Mouse (Mus musculus) E14TG2a.4 (cell line): ENCODE results near the gene Fli1.

ENCODE experiments used
- H3K27me3 ChIP-seq: 2 replicates; pipeline ENCODE4 v1.6.1; 2014; ENCODE audit warnings: low read length, control low read depth; ENCODE audit not compliant: insufficient read depth
- H3K36me3 ChIP-seq: 2 replicates; pipeline ENCODE4 v1.6.1; 2014; ENCODE audit warnings: low read length, control low read depth; ENCODE audit not compliant: insufficient read depth
- H3K4me1 ChIP-seq: replicated peaks from 2 replicates; pipeline ENCODE4 v1.6.1; 2014; ENCODE audit warnings: low read depth, low read length, control low read depth
- H3K4me3 ChIP-seq: replicated peaks from 2 replicates; pipeline ENCODE4 v1.5.1; 2014; ENCODE audit warnings: mild to moderate bottlenecking, low read length
- H3K9me3 ChIP-seq: 2 replicates; pipeline ENCODE4 v1.6.1; 2014; ENCODE audit warnings: low read length, control low read depth
- CTCF ChIP-seq: conservative IDR thresholded peaks from 2 replicates; pipeline ENCODE4 v1.5.1; 2014; ENCODE audit warnings: low read length
- NANOG ChIP-seq: IDR thresholded peaks from 2 replicates; pipeline ENCODE4 v1.6.1; 2014; ENCODE audit warnings: borderline replicate concordance, low read length, mixed read lengths
- POU5F1 ChIP-seq: IDR thresholded peaks from 2 replicates; pipeline ENCODE4 v1.6.1; 2014; ENCODE audit warnings: low read length, borderline replicate concordance

Gene Fli1

DNA sequence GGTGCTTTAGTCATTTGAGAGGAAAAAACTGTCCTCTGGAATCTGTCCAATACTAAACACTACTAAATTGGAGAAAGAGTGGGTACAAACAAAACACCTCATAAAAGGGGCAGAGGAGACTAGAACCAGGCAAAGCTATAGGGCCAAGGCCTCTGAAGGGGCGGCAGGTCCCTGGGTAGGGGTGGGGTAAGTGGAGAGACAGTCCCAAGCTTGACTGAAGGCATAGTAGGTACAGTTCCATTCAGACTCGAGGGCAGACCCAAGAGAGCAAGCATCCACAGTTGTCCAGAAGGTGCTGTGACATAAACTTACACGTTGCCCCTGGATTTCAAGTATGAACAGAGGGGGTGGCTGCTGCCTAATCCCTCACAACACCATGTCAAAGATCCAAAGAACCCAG, 99.5 kb downstream of the Fli1 start:
- H3K4me3 ChIP-seq, result no peak overlapping the region
- TF ChIP-seq NANOG, result no peak
- H3K9me3 ChIP-seq, result peaks cover 6% of the 10 kb centered on the region; the same call in 1 of the 2 replicates

DNA sequence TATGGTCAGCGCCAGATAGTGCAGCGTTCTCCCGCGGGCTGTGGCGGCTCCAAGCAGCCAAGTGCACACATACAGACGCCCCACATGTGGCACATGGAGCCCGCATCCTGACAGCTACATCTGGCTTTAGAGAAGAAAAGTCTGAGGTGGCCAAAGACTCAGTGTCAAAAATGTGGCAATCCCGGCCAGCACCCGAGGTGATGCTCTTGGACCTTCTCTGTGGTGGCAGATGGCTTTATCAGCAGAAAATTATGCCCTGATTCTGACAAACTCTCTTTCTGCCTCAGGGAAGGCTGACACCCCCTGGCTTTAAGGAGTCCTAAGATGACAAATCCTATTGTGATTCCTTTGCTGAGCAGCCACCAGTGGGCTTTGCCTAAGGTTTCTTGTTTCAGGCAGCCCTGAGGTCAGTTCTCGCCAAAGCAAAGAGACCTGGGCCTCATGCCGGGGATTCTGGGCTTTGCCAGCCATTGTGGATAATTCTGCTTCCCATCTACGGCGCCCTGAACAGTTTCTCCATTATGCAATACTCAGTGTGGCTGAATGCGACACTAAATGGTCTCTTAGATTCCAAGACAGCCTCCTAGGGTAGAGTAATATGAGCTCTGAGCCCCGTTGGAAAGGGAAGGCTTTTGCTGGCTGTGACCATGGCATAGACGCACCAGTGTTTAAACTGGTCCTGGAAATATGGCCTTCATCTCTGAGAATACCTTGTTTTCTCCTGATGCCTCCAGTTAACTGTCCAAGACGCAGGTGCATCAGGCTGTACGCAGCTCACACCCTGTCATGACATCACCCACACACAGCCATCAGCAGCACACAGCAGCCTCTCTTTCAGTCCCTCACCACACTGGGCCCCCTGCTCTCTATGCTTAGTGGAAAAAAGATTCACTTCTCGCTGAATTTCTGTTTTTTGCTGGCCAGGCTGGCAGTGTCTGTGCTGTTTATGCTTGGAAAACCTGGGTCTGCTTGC, 108.1 kb downstream of the Fli1 start:
- no peaks in the 10 kb centered on the region for H3K9me3 ChIP-seq

More for the DNA sequence above, 99.5 kb downstream of the Fli1 start:
- H3K27me3 ChIP-seq, result peaks cover 9% of the 10 kb centered on the region; the same call in 1 of the 2 replicates
- peaks cover 16% of the 10 kb centered on the region for H3K4me1 ChIP-seq
- H3K36me3 ChIP-seq, result no peaks in the 10 kb centered on the region

DNA sequence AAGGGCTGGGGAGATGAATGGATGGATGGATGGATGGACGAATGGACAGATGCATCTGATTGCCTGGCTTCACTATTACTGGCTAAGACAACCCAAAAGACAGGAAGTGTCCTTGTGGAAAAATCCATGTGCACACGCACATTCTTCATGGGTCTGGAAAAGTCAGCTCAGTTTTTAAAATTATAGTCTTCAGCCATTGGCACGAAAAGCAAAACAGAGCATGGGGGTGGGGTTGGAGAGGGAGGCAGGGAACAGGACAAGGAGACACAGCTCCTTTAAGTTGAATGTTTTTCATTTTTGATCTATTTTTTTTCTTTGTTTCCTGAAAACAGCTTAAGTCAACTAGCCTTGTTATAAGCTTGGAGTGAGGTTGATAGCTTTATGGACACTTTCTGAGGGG, 111.6 kb downstream of the Fli1 start:
- Histone ChIP-seq H3K36me3 (no peaks in the 10 kb centered on the region), H3K4me1 (no peaks in the 10 kb centered on the region; the same call in 1 of the 2 replicates), H3K9me3 (no peaks in the 10 kb centered on the region), H3K27me3 (peaks cover 11% of the 10 kb centered on the region), H3K4me3 (no peak overlapping the region)
- no peak for TF ChIP-seq NANOG
- TF ChIP-seq CTCF, result no peak
- no peak for TF ChIP-seq POU5F1

More for the DNA sequence above, 108.1 kb downstream of the Fli1 start:
- Histone ChIP-seq H3K36me3 (no peaks in the 10 kb centered on the region), H3K4me1 (no peaks in the 10 kb centered on the region; the same call in 1 of the 2 replicates), H3K27me3 (peaks cover 17% of the 10 kb centered on the region), H3K4me3 (no peak overlapping the region)
- TF ChIP-seq NANOG, result no peak
- TF ChIP-seq CTCF, result no peak
- TF ChIP-seq POU5F1, result no peak

DNA sequence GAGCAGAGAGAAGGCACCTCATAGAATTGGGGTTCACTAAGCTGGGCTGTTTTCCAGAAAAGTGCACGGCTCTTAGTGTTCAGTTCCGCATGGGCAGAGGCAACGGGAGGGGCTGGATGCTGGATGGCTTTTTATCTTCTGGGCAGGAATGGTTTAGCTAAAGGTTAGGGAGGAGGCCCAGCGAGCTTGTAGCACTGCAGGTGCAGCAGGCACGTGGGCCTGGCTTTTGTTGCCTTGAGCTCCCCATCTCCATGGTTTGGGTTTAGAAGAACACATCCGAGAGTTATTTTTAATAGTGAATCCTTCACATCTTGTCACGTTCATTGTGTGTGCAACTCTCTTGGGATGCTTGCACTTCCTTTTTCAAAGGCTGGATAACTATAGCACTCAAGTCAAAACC, 117.3 kb downstream of the Fli1 start:
- H3K36me3 ChIP-seq, result no peaks in the 10 kb centered on the region
- no peak overlapping the region for H3K4me3 ChIP-seq
- no peaks in the 10 kb centered on the region for H3K27me3 ChIP-seq
- TF ChIP-seq POU5F1, result no peak
- no peak for TF ChIP-seq NANOG
- no peak for TF ChIP-seq CTCF
- H3K9me3 ChIP-seq, result no peaks in the 10 kb centered on the region
- H3K4me1 ChIP-seq, result no peaks in the 10 kb centered on the region; the same call in 1 of the 2 replicates

DNA sequence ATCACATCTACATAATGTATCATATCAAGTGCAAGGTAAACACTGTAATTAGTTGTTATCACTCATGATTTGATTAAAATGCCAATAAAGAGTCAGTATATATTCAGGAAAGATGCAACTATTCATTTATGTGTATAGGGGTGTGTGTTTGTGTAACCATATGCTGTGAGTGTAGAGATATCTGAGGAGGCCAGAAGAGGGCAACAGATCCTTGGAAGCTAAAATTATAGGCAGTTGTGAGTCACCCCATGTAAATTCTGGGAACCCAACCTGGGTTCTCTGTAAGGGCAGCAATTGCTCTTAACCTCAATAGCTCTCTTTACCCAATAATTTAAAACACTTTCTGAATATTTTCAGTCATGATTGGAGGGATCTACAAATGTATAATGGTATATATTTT, 122.0 kb downstream of the Fli1 start:
- Histone ChIP-seq H3K4me3 (no peak overlapping the region), H3K9me3 (no peaks in the 10 kb centered on the region; the same call in 1 of the 2 replicates), H3K36me3 (no peaks in the 10 kb centered on the region), H3K27me3 (no peaks in the 10 kb centered on the region), H3K4me1 (peaks cover 10% of the 10 kb centered on the region)
- TF ChIP-seq CTCF (no peak), NANOG (no peak)

DNA sequence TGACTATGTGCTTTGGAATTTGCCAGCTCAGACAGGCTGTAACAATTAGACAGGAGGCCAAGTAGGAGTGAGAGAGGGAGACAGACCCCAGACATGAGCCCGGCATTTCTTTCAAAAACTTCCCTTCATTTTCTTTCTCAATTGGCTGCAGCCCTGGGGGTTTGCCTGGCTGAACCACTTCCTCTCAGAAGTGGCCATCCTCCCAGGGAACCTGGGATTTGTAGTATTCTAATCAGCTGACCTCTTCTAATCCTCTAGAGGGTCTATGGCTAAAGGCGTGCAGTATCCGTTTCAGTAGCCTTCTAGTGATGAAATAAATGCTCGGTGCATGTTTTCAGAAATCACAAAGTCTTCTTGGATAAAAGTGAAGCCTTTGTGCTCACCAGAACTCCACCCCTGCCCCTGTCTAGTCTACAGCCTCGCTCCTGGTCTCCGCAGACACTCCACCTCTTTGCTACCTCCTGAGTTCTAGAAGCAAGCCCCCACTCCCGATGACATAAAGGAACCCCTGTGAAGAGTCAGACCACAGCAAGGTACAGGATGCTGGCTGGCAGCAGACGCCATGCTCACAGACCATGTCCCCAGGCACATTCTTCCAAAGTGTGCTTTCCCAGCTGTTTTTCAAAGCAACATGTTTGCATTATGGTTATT, 125.1 kb downstream of the Fli1 start:
- H3K4me3 ChIP-seq, result no peak overlapping the region
- TF ChIP-seq NANOG (no peak), CTCF (no peak), POU5F1 (no peak)
- 0 out of 2 replicates have a peak, but pooled peaks cover under 1% of the 10 kb centered on the region for H3K27me3 ChIP-seq
- H3K4me1 ChIP-seq, result peaks cover 36% of the 10 kb centered on the region
- H3K36me3 ChIP-seq, result no peaks in the 10 kb centered on the region
- no peaks in the 10 kb centered on the region; the same call in 1 of the 2 replicates for H3K9me3 ChIP-seq

DNA sequence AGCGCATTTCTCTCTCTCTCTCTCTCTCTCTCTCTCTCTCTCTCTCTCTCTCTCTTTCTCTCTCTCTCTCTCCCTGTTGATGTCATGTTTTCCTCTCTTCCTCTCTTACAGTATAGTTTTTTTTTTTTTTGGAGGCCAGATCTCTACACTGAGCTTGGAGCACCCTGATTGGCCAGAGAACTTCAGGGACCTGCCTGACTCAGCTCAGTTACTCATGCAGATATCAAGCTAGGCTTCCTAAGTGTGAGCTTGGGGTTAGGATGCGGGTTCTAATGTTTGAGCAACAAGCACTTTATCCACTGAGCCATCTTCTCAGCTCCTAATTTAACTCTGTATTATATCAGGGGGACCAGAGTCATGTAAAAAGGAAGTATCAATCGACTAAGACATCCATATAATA, 126.7 kb downstream of the Fli1 start:
- H3K4me1 ChIP-seq, result peaks cover 36% of the 10 kb centered on the region
- no peak overlapping the region for H3K4me3 ChIP-seq
- H3K36me3 ChIP-seq, result no peaks in the 10 kb centered on the region
- no peaks in the 10 kb centered on the region; the same call in 1 of the 2 replicates for H3K9me3 ChIP-seq
- no peak for TF ChIP-seq CTCF
- no peak for TF ChIP-seq POU5F1
- no peak for TF ChIP-seq NANOG
- peaks cover 10% of the 10 kb centered on the region; the same call in 1 of the 2 replicates for H3K27me3 ChIP-seq

DNA sequence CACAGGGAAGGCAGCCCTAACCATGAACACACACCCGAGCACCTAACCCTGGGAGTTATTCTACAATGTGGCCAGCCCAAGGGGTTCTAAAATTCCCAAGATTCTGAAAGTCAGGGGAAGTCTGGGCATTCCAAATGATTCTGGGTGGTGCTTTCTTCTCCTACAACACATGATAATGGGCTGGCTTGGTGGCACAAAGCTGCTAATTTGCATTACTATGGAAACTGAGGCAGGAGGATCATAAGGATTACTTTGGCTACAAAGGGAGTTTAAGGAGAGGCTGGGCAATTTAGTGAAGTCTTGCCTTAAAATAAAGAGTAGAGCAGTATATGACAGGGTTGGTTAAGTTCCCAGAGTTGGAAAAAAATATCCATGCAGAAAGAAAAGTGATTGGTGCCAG, 127.7 kb downstream of the Fli1 start:
- Histone ChIP-seq H3K27me3 (peaks cover 20% of the 10 kb centered on the region), H3K36me3 (no peaks in the 10 kb centered on the region), H3K4me1 (peaks cover 41% of the 10 kb centered on the region), H3K4me3 (no peak overlapping the region), H3K9me3 (no peaks in the 10 kb centered on the region; the same call in 1 of the 2 replicates)
- TF ChIP-seq NANOG (peak; percentile 81; the same call in 1 of the 2 replicates), CTCF (no peak), POU5F1 (peak; percentile 73; the same call in 1 of the 2 replicates)
